Mouse (Mus musculus): ENCODE measurements around the gene Dguok. TPM values are rescaled to one million over a fixed set of nuclear protein-coding genes. Genes with fewer than 3 reads are reported as not detected.

The Dguok gene
- polyA plus RNA-seq, 2 experiments = 77.0 to 104 TPM

- Histone ChIP-seq H3K9me3 (ENCODE audit: control insufficient read depth, low read length) (no peaks in the 10 kb centered on the region), H3K4me2 (replicated peaks; ENCODE audit: low read depth, low read length, severe bottlenecking) (no peak overlapping the region), H3K4me3 (replicated peaks; ENCODE audit: low read length) (no peak overlapping the region), H3K36me3 (ENCODE audit: control insufficient read depth, insufficient read depth, low read length) (peaks cover 36% of the 10 kb centered on the region), H3K4me1 (ENCODE audit: control insufficient read depth, insufficient read depth, low read length) (peaks cover 58% of the 10 kb centered on the region), H3K27ac (replicated peaks; ENCODE audit: low read depth, low read length) (no peak overlapping the region), H3K27me3 (ENCODE audit: control insufficient read depth, insufficient read depth, low read length) (no peaks in the 10 kb centered on the region), H3K9ac (ENCODE audit: low read depth, low read length, severe bottlenecking) (no peak overlapping the region)
- 34% methylated on average over 3 of the region's 3 CpGs for WGBS
- TF ChIP-seq POLR2A (IDR thresholded peaks at IDR 0.05; ENCODE audit: borderline replicate concordance, extremely low read depth, insufficient read depth, insufficient read length) = no peak
- DNase-seq (ENCODE audit: low spot score) = no peak
- no peak for ATAC-seq (ENCODE audit: low FRiP score, low read depth)
These were observed 57.3 kb downstream of the Dguok start for GRCm38 (mm10) chr6:83449440-83449839.

- no peak overlapping the region for H3K27ac ChIP-seq (replicated peaks; ENCODE audit: low read depth, low read length)
- H3K4me2 ChIP-seq (replicated peaks; ENCODE audit: low read depth, low read length, severe bottlenecking) = no peak overlapping the region
- peaks cover 36% of the 10 kb centered on the region for H3K36me3 ChIP-seq (ENCODE audit: control insufficient read depth, insufficient read depth, low read length)
- 70% methylated on average over 4 of the region's 4 CpGs for WGBS
- no peak for TF ChIP-seq POLR2A (IDR thresholded peaks at IDR 0.05; ENCODE audit: borderline replicate concordance, extremely low read depth, insufficient read depth, insufficient read length)
- ATAC-seq (ENCODE audit: low FRiP score, low read depth) = no peak
- DNase-seq (ENCODE audit: low spot score) = no peak
- H3K9me3 ChIP-seq (ENCODE audit: control insufficient read depth, low read length) = no peaks in the 10 kb centered on the region
- peaks cover 58% of the 10 kb centered on the region for H3K4me1 ChIP-seq (ENCODE audit: control insufficient read depth, insufficient read depth, low read length)
- no peaks in the 10 kb centered on the region for H3K27me3 ChIP-seq (ENCODE audit: control insufficient read depth, insufficient read depth, low read length)
- no peak overlapping the region for H3K9ac ChIP-seq (ENCODE audit: low read depth, low read length, severe bottlenecking)
- no peak overlapping the region for H3K4me3 ChIP-seq (replicated peaks; ENCODE audit: low read length)
These were observed 57.9 kb downstream of the Dguok start for GRCm38 (mm10) chr6:83448911-83449310.

- no peaks in the 10 kb centered on the region for H3K27me3 ChIP-seq (ENCODE audit: control insufficient read depth, insufficient read depth, low read length)
- no peak for ATAC-seq (ENCODE audit: low FRiP score, low read depth)
- no peak overlapping the region for H3K4me2 ChIP-seq (replicated peaks; ENCODE audit: low read depth, low read length, severe bottlenecking)
- WGBS = 64% methylated on average over 7 of the region's 7 CpGs
- no peaks in the 10 kb centered on the region for H3K9me3 ChIP-seq (ENCODE audit: control insufficient read depth, low read length)
- DNase-seq (ENCODE audit: low spot score) = peak; percentile 25
- peaks cover 36% of the 10 kb centered on the region for H3K36me3 ChIP-seq (ENCODE audit: control insufficient read depth, insufficient read depth, low read length)
- no peak for TF ChIP-seq POLR2A (IDR thresholded peaks at IDR 0.05; ENCODE audit: borderline replicate concordance, extremely low read depth, insufficient read depth, insufficient read length)
- no peak overlapping the region for H3K4me3 ChIP-seq (replicated peaks; ENCODE audit: low read length)
- no peak overlapping the region for H3K27ac ChIP-seq (replicated peaks; ENCODE audit: low read depth, low read length)
- H3K9ac ChIP-seq (ENCODE audit: low read depth, low read length, severe bottlenecking) = no peak overlapping the region
- peaks cover 60% of the 10 kb centered on the region for H3K4me1 ChIP-seq (ENCODE audit: control insufficient read depth, insufficient read depth, low read length)
These were observed 59.7 kb downstream of the Dguok start for GRCm38 (mm10) chr6:83447031-83447430.

- Histone ChIP-seq H3K27me3 (ENCODE audit: control insufficient read depth, insufficient read depth, low read length) (no peaks in the 10 kb centered on the region), H3K36me3 (ENCODE audit: control insufficient read depth, insufficient read depth, low read length) (peaks cover 28% of the 10 kb centered on the region), H3K4me3 (replicated peaks; ENCODE audit: low read length) (no peak overlapping the region), H3K9ac (ENCODE audit: low read depth, low read length, severe bottlenecking) (no peak overlapping the region), H3K27ac (replicated peaks; ENCODE audit: low read depth, low read length) (no peak overlapping the region), H3K9me3 (ENCODE audit: control insufficient read depth, low read length) (no peaks in the 10 kb centered on the region), H3K4me2 (replicated peaks; ENCODE audit: low read depth, low read length, severe bottlenecking) (no peak overlapping the region), H3K4me1 (ENCODE audit: control insufficient read depth, insufficient read depth, low read length) (peaks cover 53% of the 10 kb centered on the region)
- DNase-seq (ENCODE audit: low spot score) (no peak), ATAC-seq (ENCODE audit: low FRiP score, low read depth) (no peak)
- no peak for TF ChIP-seq POLR2A (IDR thresholded peaks at IDR 0.05; ENCODE audit: borderline replicate concordance, extremely low read depth, insufficient read depth, insufficient read length)
- 59% methylated on average over 2 of the region's 2 CpGs for WGBS
These were observed 61.0 kb downstream of the Dguok start for GRCm38 (mm10) chr6:83445796-83446195.

- peak; percentile 60 for DNase-seq (ENCODE audit: low spot score)
- H3K36me3 ChIP-seq (ENCODE audit: control insufficient read depth, insufficient read depth, low read length) = peaks cover 23% of the 10 kb centered on the region
These were observed 63.1 kb downstream of the Dguok start for GRCm38 (mm10) chr6:83443441-83444340.

More at GRCm38 (mm10) chr6:83443441-83444340, 63.1 kb downstream of the Dguok start:
- no peaks in the 10 kb centered on the region for H3K9me3 ChIP-seq (ENCODE audit: control insufficient read depth, low read length)
- H3K27ac ChIP-seq (replicated peaks; ENCODE audit: low read depth, low read length) = peak overlapping the region; percentile 72
- TF ChIP-seq POLR2A (IDR thresholded peaks at IDR 0.05; ENCODE audit: borderline replicate concordance, extremely low read depth, insufficient read depth, insufficient read length) = no peak
- peak overlapping the region; percentile 2; the same call in 1 of the 2 replicates for H3K4me3 ChIP-seq (replicated peaks; ENCODE audit: low read length)
- peak overlapping the region; percentile 21; the same call in 1 of the 2 replicates for H3K9ac ChIP-seq (ENCODE audit: low read depth, low read length, severe bottlenecking)
- WGBS = 14% methylated on average over 12 of the region's 13 CpGs
- H3K4me1 ChIP-seq (ENCODE audit: control insufficient read depth, insufficient read depth, low read length) = peaks cover 57% of the 10 kb centered on the region
- no peaks in the 10 kb centered on the region for H3K27me3 ChIP-seq (ENCODE audit: control insufficient read depth, insufficient read depth, low read length)
- peak; percentile 13; the same call in 1 of the 2 replicates for ATAC-seq (ENCODE audit: low FRiP score, low read depth)
- H3K4me2 ChIP-seq (replicated peaks; ENCODE audit: low read depth, low read length, severe bottlenecking) = peak overlapping the region; percentile 72
